Mouse (Mus musculus): ENCODE results near the gene Tsx. TPM values are rescaled to one million over a fixed set of nuclear protein-coding genes. Genes with fewer than 3 reads are reported as not detected.
A peak's percentile ranks its signal among the peaks of the same experiment; 100 is the strongest.

Tsx gene
- not detected in 2 replicates for total RNA-seq (2014; rRNA removed)
- polyA plus RNA-seq (2015; fragmentation: Nextera tagmentation; extraction: Ambion mirVana) = 0.30 and 0.52 TPM in 2 replicates

- Histone ChIP-seq H3K27me3 (ENCODE audit: insufficient read depth, low read length) (no peaks in the 10 kb centered on the region), H3K27ac (ENCODE audit: low read depth, low read length) (no peak within 1 kb of the TSS), H3K9ac (no peak within 1 kb of the TSS), H3K36me3 (ENCODE audit: insufficient read depth) (no peaks in the 10 kb centered on the region), H3K4me2 (ENCODE audit: low read depth) (no peak within 1 kb of the TSS), H3K4me1 (ENCODE audit: insufficient read depth) (no peaks in the 10 kb centered on the region), H3K9me3 (ENCODE audit: low read length) (no peaks in the 10 kb centered on the region), H3K4me3 (ENCODE audit: low read depth, low read length) (no peak within 1 kb of the TSS)
- WGBS = 81% methylated on average over 5 of the region's 5 CpGs
- no peak for DNase-seq
- no peak for TF ChIP-seq CTCF (IDR thresholded peaks at IDR 0.05; ENCODE audit: low read depth)
- no peak for ATAC-seq
These were observed at the start of gene Tsx for GRCm38 (mm10) chrX:103414167-103414566. TSS of gene Tsx (plus strand) at chrX:103414467.

GRCm38 (mm10) chrX:103366201-103366600 is 48.1 kb upstream of the Tsx start:
- Histone ChIP-seq H3K4me1 (ENCODE audit: insufficient read depth) (no peaks in the 10 kb centered on the region), H3K27ac (ENCODE audit: low read depth, low read length) (no peak overlapping the region), H3K4me3 (ENCODE audit: low read depth, low read length) (no peak overlapping the region), H3K9me3 (ENCODE audit: low read length) (no peaks in the 10 kb centered on the region), H3K27me3 (ENCODE audit: insufficient read depth, low read length) (no peaks in the 10 kb centered on the region; the same call in 1 of the 2 replicates), H3K4me2 (ENCODE audit: low read depth) (no peak overlapping the region), H3K9ac (no peak overlapping the region), H3K36me3 (ENCODE audit: insufficient read depth) (no peaks in the 10 kb centered on the region)
- DNase-seq = peak; percentile 22
- TF ChIP-seq CTCF (IDR thresholded peaks at IDR 0.05; ENCODE audit: low read depth) = no peak
- ATAC-seq = no peak
- 36% methylated on average over 5 of the region's 5 CpGs for WGBS

DNA sequence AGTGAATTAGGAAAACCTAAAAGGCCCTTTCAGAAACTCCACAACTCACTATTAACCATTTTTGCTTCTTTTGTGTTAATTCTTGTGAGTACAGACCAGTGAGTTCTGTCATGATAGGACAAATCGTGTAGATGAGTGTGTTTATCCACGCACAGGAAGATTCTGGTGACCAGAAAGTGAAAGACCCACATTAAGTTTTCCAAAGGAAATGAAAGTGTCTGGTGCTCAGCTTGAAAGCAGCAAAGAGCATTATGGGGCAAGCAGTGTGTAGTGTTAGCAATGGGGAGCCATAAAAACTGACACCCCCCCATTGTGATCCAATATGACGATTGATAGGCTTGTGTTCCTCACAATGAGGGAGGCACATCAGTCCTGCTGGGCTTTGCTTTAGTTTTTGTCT is 45.6 kb upstream of the Tsx start:
- no peak overlapping the region for H3K4me3 ChIP-seq (ENCODE audit: low read depth, low read length)
- H3K9ac ChIP-seq = no peak overlapping the region
- H3K27ac ChIP-seq (ENCODE audit: low read depth, low read length) = no peak overlapping the region
- TF ChIP-seq CTCF (IDR thresholded peaks at IDR 0.05; ENCODE audit: low read depth) = no peak
- H3K36me3 ChIP-seq (ENCODE audit: insufficient read depth) = no peaks in the 10 kb centered on the region
- ATAC-seq (no peak), DNase-seq (no peak)
- 60% methylated on average over 3 of the region's 3 CpGs for WGBS
- no peaks in the 10 kb centered on the region for H3K4me1 ChIP-seq (ENCODE audit: insufficient read depth)
- no peaks in the 10 kb centered on the region for H3K9me3 ChIP-seq (ENCODE audit: low read length)
- no peak overlapping the region for H3K4me2 ChIP-seq (ENCODE audit: low read depth)
- no peaks in the 10 kb centered on the region; the same call in 1 of the 2 replicates for H3K27me3 ChIP-seq (ENCODE audit: insufficient read depth, low read length)

GRCm38 (mm10) chrX:103371221-103371620 is 43.0 kb upstream of the Tsx start:
- Histone ChIP-seq H3K9me3 (ENCODE audit: low read length) (no peaks in the 10 kb centered on the region), H3K4me1 (ENCODE audit: insufficient read depth) (no peaks in the 10 kb centered on the region), H3K27ac (ENCODE audit: low read depth, low read length) (no peak overlapping the region), H3K4me3 (ENCODE audit: low read depth, low read length) (no peak overlapping the region), H3K4me2 (ENCODE audit: low read depth) (no peak overlapping the region), H3K36me3 (ENCODE audit: insufficient read depth) (no peaks in the 10 kb centered on the region), H3K27me3 (ENCODE audit: insufficient read depth, low read length) (no peaks in the 10 kb centered on the region; the same call in 1 of the 2 replicates), H3K9ac (no peak overlapping the region)
- WGBS = 66% methylated on average over 2 of the region's 2 CpGs
- ATAC-seq = no peak
- TF ChIP-seq CTCF (IDR thresholded peaks at IDR 0.05; ENCODE audit: low read depth) = no peak
- no peak for DNase-seq

GRCm38 (mm10) chrX:103371627-103372026 is 42.6 kb upstream of the Tsx start:
- Histone ChIP-seq H3K9ac (no peak overlapping the region), H3K36me3 (ENCODE audit: insufficient read depth) (no peaks in the 10 kb centered on the region), H3K27ac (ENCODE audit: low read depth, low read length) (no peak overlapping the region), H3K9me3 (ENCODE audit: low read length) (no peaks in the 10 kb centered on the region), H3K4me1 (ENCODE audit: insufficient read depth) (no peaks in the 10 kb centered on the region), H3K27me3 (ENCODE audit: insufficient read depth, low read length) (no peaks in the 10 kb centered on the region; the same call in 1 of the 2 replicates), H3K4me2 (ENCODE audit: low read depth) (no peak overlapping the region), H3K4me3 (ENCODE audit: low read depth, low read length) (no peak overlapping the region)
- 26% methylated on average over 2 of the region's 2 CpGs for WGBS
- DNase-seq (peak; percentile 18), ATAC-seq (peak; percentile 27; the same call in 1 of the 2 replicates)
- TF ChIP-seq CTCF (IDR thresholded peaks at IDR 0.05; ENCODE audit: low read depth) = peak; percentile 52

DNA sequence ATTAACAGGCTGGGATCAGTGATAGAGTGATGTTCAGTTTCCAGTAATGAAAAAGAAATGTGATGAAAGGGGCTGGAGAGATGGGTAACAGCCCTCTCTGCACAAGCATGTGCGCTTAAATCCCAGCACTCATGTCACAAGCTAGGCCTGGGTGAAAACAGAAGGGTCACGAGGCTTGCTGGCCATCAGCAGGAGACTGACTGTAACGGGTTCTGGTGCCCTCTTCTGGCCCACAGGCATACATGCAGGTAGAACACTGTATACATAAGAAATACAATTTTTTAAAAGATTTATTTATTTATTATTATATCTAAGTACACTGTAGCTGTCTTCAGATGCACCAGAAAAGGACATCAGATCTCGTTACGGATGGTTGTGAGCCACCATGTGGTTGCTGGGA is 40.0 kb upstream of the Tsx start:
- Histone ChIP-seq H3K36me3 (ENCODE audit: insufficient read depth) (no peaks in the 10 kb centered on the region), H3K4me3 (ENCODE audit: low read depth, low read length) (no peak overlapping the region), H3K27me3 (ENCODE audit: insufficient read depth, low read length) (no peaks in the 10 kb centered on the region; the same call in 1 of the 2 replicates), H3K4me1 (ENCODE audit: insufficient read depth) (no peaks in the 10 kb centered on the region), H3K4me2 (ENCODE audit: low read depth) (no peak overlapping the region), H3K9ac (no peak overlapping the region), H3K9me3 (ENCODE audit: low read length) (no peaks in the 10 kb centered on the region), H3K27ac (ENCODE audit: low read depth, low read length) (no peak overlapping the region)
- WGBS = 58% methylated on average over 5 of the region's 5 CpGs
- DNase-seq = no peak
- peak; percentile 57 for TF ChIP-seq CTCF (IDR thresholded peaks at IDR 0.05; ENCODE audit: low read depth)
- no peak for ATAC-seq

DNA sequence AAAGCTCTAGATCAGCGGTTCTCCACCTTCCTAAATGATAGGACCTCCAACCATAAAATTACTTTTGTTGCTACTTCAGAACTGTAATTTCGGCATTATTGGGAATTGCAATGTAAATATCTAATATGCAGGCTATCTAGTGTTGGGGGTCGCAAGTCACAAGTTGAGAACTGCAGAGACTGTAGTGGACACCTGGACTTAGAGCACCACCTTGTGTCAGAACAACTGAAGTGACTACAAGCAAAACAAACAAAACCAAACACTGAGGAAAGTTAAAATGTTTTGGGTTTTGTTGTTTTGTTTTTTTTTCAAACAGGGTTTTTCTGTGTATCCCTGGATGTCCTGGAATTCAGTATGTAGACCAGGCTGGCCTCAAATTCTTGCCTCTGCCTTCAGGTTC is 29.7 kb upstream of the Tsx start:
- H3K9ac ChIP-seq = no peak overlapping the region
- no peaks in the 10 kb centered on the region for H3K4me1 ChIP-seq (ENCODE audit: insufficient read depth)
- no peak overlapping the region for H3K27ac ChIP-seq (ENCODE audit: low read depth, low read length)
- no peak overlapping the region for H3K4me3 ChIP-seq (ENCODE audit: low read depth, low read length)
- no peaks in the 10 kb centered on the region for H3K9me3 ChIP-seq (ENCODE audit: low read length)
- WGBS = 81% methylated on average over 3 of the region's 3 CpGs
- no peak overlapping the region for H3K4me2 ChIP-seq (ENCODE audit: low read depth)
- H3K36me3 ChIP-seq (ENCODE audit: insufficient read depth) = no peaks in the 10 kb centered on the region
- no peak for ATAC-seq
- TF ChIP-seq CTCF (IDR thresholded peaks at IDR 0.05; ENCODE audit: low read depth) = peak; percentile 26; the same call in 1 of the 2 replicates
- peaks cover 3% of the 10 kb centered on the region; the same call in 1 of the 2 replicates for H3K27me3 ChIP-seq (ENCODE audit: insufficient read depth, low read length)
- DNase-seq = no peak

Data from forebrain, postnatal 0 days (tissue).